Mouse (Mus musculus) liver, postnatal 0 days (tissue): ENCODE results near the gene Traf7. TPM values are rescaled to one million over a fixed set of nuclear protein-coding genes. Genes with fewer than 3 reads are reported as not detected.
A peak's percentile ranks its signal among the peaks of the same experiment; 100 is the strongest.

ENCODE experiments used
- ATAC-seq: fragments of 200-750 bp; cut with Nextera tagmentation; 2 replicates; pipeline ENCODE4 v1.8.0; 2017; ENCODE audit warnings: mild to moderate bottlenecking, moderate library complexity
- DNase-seq: peaks from one replicate; pipeline ENCODE4 v3.0.0-alpha.2; 2016
- H3K27ac ChIP-seq: fragments of 300-500 bp; sonication (generic); 2 replicates; pipeline ENCODE4 v1.5.1; 2014; ENCODE audit warnings: antibody characterized with exemption, moderate library complexity, mild to moderate bottlenecking, low read depth
- H3K27me3 ChIP-seq: fragments of 300-500 bp; sonication (generic); 2 replicates; pipeline ENCODE4 v1.6.1; 2014; ENCODE audit warnings: low read length, control low read depth, mixed read lengths; ENCODE audit not compliant: insufficient read depth
- H3K36me3 ChIP-seq: fragments of 300-500 bp; sonication (generic); replicated peaks from 2 replicates; pipeline ENCODE4 v1.6.1; 2014; ENCODE audit warnings: mild to moderate bottlenecking, control low read depth, low read length, moderate library complexity, mixed read lengths; ENCODE audit not compliant: insufficient read depth
- H3K4me1 ChIP-seq: fragments of 300-500 bp; sonication (generic); 2 replicates; pipeline ENCODE4 v1.6.1; 2014; ENCODE audit warnings: antibody characterized with exemption, mild to moderate bottlenecking, control low read depth; ENCODE audit not compliant: insufficient read depth
- H3K4me2 ChIP-seq: fragments of 300-500 bp; sonication (generic); 2 replicates; pipeline ENCODE4 v1.6.1; 2014; ENCODE audit warnings: low read depth, mild to moderate bottlenecking, low read length, moderate library complexity, mixed read lengths
- H3K4me3 ChIP-seq: fragments of 300-500 bp; sonication (generic); 2 replicates; pipeline ENCODE4 v1.5.1; 2014; ENCODE audit warnings: low read depth, low read length
- H3K9ac ChIP-seq: fragments of 300-500 bp; sonication (generic); replicated peaks from 2 replicates; pipeline ENCODE4 v1.6.1; 2014; ENCODE audit warnings: mild to moderate bottlenecking, moderate library complexity
- H3K9me3 ChIP-seq: fragments of 300-500 bp; sonication (generic); 2 replicates; pipeline ENCODE4 v1.6.1; 2016; ENCODE audit warnings: mild to moderate bottlenecking, control low read depth, low read length, mixed read lengths
- CTCF ChIP-seq: sonication (generic); IDR thresholded peaks from 2 replicates; pipeline ENCODE4 v1.5.1; 2016; ENCODE audit warnings: antibody characterized with exemption, low read depth
- EP300 ChIP-seq: IDR thresholded peaks from 2 replicates; pipeline ENCODE4 v1.6.1; 2016; ENCODE audit warnings: antibody characterized with exemption, low read depth, mild to moderate bottlenecking
- WGBS: fragments of 180-500 bp; shearing (Covaris S2); extraction: QIAGEN DNeasy Blood & Tissue Kit; methylation state at CpG from one replicate; pipeline ENCODE4 v1.1.7; 2014; ENCODE audit not compliant: insufficient replicate concordance; 5-methylcytosine and 5-hydroxymethylcytosine counted together
- polyA plus RNA-seq: library from polyadenylated mRNA; unstranded; fragments of >200 nt; fragmentation: Nextera tagmentation; extraction: Ambion mirVana; gene quantifications from 2 replicates; pipeline ENCODE4 v1.2.1, GENCODE M21; 2015

The Traf7 gene
- polyA plus RNA-seq, 1 experiment from 2014 or later, result 17.2 TPM

DNA sequence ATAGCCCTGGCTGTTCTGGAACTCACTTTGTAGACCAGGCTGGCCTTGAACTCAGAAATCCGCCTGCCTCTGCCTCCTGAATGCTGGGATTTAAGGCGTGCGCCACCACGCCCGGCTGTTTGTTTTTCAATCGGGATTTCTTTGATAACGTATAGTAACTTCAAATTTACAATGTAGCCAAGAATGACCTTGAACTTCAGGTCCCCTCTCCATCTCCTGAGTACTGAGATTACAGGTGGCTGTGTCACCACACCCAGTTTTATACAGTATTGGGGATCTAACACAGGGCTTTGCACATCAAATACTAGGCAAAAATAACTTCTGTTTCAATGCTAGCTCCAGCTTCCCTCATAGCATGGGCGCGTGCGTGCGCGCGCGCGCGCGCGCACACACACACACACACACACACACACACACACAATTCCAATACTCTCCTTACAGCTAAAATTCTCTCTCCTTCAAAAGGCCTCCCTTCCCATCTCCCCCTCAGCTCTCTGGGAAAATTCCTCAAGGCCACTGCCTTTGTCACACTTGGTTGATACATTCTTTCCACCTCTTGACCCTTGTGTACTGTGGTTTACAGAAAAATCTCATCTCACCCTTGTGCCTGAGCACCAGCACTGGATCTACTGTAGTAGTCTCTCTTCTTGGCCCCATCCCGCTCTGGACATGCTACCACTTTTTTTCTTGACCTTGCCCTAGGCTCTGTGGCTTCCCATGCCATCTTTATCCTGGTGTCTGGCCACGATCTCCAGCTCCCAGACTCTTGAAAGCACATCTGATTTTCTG, 46.5 kb downstream of the Traf7 start:
- Histone ChIP-seq H3K9ac (no peak overlapping the region), H3K4me1 (peaks cover 11% of the 10 kb centered on the region), H3K27ac (no peak overlapping the region), H3K36me3 (peaks cover 10% of the 10 kb centered on the region; the same call in 1 of the 2 replicates), H3K9me3 (no peaks in the 10 kb centered on the region), H3K4me2 (no peak overlapping the region), H3K4me3 (no peak overlapping the region), H3K27me3 (no peaks in the 10 kb centered on the region)
- TF ChIP-seq EP300, result no peak
- TF ChIP-seq CTCF, result no peak
- WGBS, result 89% methylated on average over 20 of the region's 20 CpGs
- DNase-seq (no peak), ATAC-seq (no peak)

DNA sequence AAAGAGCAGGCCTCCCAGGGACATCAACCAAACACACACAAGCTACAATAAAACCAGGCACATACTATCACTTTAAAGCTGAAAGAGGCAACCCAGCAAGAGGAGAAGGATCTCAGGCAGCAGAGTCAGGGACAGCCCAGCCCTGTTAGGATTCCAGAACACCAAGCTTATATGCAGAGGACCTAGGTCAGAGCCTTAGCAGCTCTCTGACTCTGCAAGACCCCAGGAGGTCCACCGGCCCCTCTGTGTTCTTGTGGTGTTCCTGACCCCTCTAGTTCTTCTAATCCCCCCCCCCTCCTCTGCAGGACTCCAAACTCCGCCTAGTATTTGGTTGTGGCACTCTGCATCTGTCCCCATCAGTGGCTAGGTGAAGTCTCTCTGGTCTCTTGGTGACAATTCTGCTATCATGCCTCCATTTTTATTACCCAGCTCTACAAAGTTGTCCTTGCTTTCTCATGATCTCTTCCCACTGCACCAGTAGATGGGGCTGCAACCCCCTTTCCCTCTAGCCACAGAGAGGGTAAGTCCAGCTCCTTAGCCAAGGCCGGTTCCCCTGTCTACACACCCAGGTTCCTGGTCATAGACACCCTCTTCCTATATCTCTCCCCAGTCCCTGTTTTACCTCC, 47.4 kb downstream of the Traf7 start:
- no peak for ATAC-seq
- H3K4me1 ChIP-seq, result peaks cover 11% of the 10 kb centered on the region
- 53% methylated on average over 3 of the region's 3 CpGs for WGBS
- no peak for TF ChIP-seq EP300
- peak; percentile 44 for TF ChIP-seq CTCF
- H3K4me3 ChIP-seq, result no peak overlapping the region
- no peak overlapping the region for H3K4me2 ChIP-seq
- no peak overlapping the region for H3K27ac ChIP-seq
- H3K9ac ChIP-seq, result no peak overlapping the region
- no peaks in the 10 kb centered on the region for H3K9me3 ChIP-seq
- no peak for DNase-seq
- no peaks in the 10 kb centered on the region for H3K27me3 ChIP-seq
- peaks cover 19% of the 10 kb centered on the region for H3K36me3 ChIP-seq

DNA sequence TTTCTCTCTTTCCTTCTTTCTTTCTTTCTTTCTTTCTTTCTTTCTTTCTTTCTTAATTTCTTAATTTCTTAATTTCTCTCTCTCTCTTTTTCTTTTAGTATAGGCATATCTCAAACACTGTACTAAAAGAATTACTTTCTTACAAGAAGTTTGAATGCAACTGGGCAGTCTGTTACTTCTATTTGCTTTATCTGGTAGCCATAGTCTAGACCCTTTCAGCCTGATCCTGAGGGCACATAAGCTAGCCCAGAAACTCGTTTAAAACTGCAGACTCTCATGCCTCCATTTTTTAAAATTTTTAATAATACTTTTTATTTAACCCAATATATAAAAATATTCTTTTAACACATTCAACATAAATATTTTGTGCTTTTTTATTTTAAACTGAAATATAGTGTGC, 48.3 kb downstream of the Traf7 start:
- Histone ChIP-seq H3K9ac (no peak overlapping the region; the same call in 1 of the 2 replicates), H3K4me1 (peaks cover 11% of the 10 kb centered on the region), H3K4me2 (peak overlapping the region; percentile 66), H3K4me3 (peak overlapping the region; percentile 78), H3K9me3 (no peaks in the 10 kb centered on the region), H3K36me3 (peaks cover 28% of the 10 kb centered on the region), H3K27ac (no peak overlapping the region), H3K27me3 (no peaks in the 10 kb centered on the region)
- ATAC-seq (no peak), DNase-seq (no peak)
- no peak for TF ChIP-seq EP300
- TF ChIP-seq CTCF, result no peak
- WGBS, result 20% methylated on average over 1 of the region's 1 CpGs

DNA sequence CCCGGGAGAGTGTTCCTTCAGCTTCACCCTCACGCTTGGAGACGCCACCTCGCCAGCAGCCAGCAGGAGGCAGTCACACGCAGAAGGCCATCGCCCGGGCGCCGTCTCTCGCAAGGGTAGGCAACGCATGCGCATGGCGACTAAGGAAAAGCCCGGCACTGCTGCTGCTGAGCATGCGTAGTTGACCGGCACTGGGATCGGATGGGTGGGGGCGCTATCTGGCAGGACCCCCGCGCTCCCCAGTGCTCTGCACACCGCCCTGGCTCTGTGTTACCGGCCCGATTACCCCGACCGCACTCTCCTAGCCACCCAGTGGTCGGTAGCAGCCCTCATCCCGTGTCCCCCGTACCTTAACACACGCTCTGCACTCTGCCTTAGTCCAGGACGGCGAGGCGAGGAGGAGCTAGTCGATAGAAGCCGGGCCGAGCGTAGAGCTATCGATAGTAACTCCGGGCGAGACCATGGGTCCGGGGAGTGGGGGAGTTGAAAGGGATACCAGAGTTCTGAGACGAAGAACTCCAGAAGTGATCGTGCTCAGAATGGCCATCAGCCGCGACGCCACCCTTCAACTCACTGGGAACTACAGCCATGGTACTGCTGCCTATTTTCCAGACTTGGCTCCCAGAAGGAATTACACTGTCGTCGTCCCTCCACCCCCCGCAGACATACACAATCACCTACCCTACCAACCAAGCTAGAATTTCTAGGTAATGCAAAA, 48.9 kb downstream of the Traf7 start, which contains the start of gene Mlst8:
Gene Mlst8, minus strand, starts transcription at position 416 of the 718 bp plus-strand sequence.
- Histone ChIP-seq H3K9ac (peak within 1 kb of the TSS; percentile 77), H3K9me3 (no peaks in the 10 kb centered on the region), H3K27me3 (no peaks in the 10 kb centered on the region), H3K4me3 (peak within 1 kb of the TSS; percentile 78), H3K27ac (peak within 1 kb of the TSS; percentile 84), H3K4me2 (peak within 1 kb of the TSS; percentile 66), H3K4me1 (peaks cover 11% of the 10 kb centered on the region), H3K36me3 (peaks cover 34% of the 10 kb centered on the region)
- peak; percentile 97 for TF ChIP-seq CTCF
- peak; percentile 75 for TF ChIP-seq EP300
- DNase-seq, result peak; percentile 98
- under 1% methylated on average over 48 of the region's 48 CpGs for WGBS
- peak; percentile 97 for ATAC-seq

DNA sequence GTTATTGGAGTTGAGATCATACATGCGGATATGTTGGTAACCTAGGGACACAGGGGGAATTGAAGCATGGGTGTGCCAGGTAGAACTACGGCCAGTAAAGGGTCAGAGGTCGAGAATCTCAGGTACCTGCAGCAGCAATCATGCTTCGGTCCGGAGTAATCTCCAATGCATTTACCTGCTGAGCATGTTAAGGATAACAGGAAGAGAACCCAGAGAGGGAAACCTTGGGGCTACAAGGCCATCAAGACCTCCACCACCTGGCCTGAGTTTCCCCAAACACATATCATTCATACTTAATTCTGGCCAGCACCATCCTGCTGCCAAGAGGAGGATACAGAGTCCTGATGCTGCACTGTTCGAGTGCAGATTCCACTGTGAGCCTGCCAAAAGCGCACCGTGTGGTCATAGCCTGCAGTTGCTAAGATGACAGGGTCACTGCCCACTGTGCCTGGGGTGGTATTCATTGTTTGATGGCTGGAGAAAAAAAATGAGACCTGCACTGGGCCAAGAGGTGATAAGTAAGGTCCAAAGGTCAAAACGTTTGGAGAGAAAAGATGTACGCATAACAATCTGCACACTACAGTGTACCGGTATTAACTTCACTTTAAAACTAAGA, 49.6 kb downstream of the Traf7 start:
- no peak for ATAC-seq
- no peaks in the 10 kb centered on the region for H3K27me3 ChIP-seq
- peak overlapping the region; percentile 84 for H3K27ac ChIP-seq
- DNase-seq, result no peak
- TF ChIP-seq EP300 (no peak), CTCF (no peak)
- peak overlapping the region; percentile 77 for H3K9ac ChIP-seq
- peaks cover 11% of the 10 kb centered on the region for H3K4me1 ChIP-seq
- H3K9me3 ChIP-seq, result no peaks in the 10 kb centered on the region
- H3K4me2 ChIP-seq, result peak overlapping the region; percentile 66
- peaks cover 36% of the 10 kb centered on the region for H3K36me3 ChIP-seq
- WGBS, result 40% methylated on average over 11 of the region's 11 CpGs
- peak overlapping the region; percentile 78 for H3K4me3 ChIP-seq
